Mouse (Mus musculus): Measurements from ENCODE around the gene Ccl17. TPM values are rescaled to one million over a fixed set of nuclear protein-coding genes. Genes with fewer than 3 reads are reported as not detected.

Gene Ccl17
- polyA plus RNA-seq (2015; fragmentation: Nextera tagmentation; extraction: Ambion mirVana): not detected in 2 replicates

DNA sequence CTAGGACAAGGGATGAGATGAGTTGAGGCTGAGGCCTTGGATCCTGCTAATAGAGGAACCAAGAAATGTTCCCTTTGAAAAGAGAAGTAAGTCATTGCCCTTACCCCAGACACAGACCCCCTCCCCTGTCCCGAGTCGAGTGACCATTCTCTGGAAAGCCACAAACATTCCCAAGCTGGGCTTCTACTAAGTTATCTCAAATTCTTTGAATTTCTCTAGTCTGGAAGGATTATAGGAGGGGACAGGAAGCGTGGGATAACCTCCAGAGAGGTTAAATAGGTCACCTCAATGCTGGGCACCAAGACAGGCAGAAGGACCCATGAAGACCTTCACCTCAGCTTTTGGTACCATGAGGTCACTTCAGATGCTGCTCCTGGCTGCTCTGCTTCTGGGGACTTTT lies at the start of gene Ccl17:
TSS of gene Ccl17 (plus strand) at position 301 of the 400 bp plus-strand sequence.

DNA sequence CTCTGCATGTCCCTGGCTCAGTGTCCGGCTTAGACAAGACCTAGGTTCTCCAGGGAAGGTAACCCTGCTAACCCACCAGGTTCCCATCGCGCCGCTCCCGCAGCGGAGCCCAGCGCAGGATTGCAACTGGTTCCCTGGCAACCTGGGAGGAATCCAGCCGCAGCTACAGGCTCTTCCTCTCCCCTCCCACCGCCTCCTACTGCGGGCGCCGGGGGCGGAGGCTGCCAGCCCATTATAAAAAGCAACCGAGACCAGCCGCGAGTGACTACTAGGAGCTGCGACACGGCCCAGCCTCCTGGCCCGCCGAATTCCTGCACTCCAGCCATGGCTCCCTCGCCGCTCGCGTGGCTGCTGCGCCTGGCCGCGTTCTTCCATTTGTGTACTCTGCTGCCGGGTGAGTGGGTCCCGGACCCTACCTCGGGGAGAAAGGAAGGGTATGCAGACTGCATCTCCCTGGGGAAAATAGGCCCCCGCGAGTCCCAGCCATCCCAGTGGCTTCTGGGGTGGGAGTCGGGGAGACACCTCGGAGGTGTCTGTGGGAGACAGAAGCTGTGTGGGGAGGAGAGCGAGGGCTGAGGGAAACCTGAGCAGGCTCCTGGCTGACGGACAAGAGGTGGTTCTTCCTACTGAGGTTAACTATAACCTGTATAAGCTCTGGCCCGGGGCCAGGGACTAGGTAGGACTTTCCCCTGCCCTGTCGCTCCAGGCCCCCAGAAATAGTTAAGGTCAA lies 38.1 kb upstream of the Ccl17 start, which contains the start of gene Cx3cl1:
TSS of gene Cx3cl1 (plus strand) at position 69 of the 730 bp plus-strand sequence.

DNA sequence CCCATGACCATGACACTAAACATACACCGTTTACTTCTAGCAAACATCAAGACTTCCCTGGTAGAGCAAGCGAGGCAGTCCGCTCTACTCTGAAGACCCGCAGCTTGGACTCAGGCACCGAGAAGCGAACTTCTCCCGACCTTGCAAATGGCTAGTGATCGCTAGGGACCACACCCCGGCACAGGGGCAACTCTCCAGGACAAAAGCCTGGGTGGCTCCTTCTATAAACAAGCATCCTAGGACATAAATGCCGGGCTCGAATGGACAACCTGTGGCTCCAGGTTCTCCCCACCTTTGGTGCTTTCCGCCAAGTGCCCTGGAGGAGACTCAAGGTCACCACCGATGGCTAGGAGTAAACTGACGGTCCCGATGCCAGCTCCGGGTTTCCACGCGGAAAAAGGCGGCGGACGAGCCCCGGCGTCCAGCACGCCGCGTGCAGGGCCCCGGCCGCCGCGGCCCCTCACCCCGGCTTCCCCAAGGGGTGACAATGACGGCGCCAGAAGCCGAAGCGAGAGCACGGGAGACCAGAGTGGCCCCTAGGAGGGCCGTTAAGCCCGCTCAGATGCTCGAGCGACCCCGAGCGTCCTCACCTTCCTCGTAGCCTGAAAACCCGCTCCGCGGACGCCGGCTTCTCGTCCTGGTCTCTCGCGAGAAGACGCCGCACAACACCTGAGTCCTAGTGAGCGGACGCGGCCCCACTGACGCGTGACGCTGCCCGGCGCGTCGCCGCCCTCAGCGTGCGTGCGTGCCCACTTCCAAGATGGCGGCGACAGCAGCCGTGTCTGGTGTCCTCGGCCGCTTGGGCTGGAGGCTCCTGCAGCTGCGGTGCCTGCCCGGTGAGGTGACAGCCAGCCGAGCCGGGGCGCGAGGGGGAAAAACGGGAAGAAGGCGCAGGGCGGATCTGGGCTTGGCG lies 27.7 kb downstream of the Ccl17 start, which contains the start of the genes Coq9 and Ciapin1:
TSS of gene Coq9 (plus strand) at position 660 of the 913 bp plus-strand sequence.
TSS of gene Ciapin1 (minus strand) at position 697 of the 913 bp plus-strand sequence.

DNA sequence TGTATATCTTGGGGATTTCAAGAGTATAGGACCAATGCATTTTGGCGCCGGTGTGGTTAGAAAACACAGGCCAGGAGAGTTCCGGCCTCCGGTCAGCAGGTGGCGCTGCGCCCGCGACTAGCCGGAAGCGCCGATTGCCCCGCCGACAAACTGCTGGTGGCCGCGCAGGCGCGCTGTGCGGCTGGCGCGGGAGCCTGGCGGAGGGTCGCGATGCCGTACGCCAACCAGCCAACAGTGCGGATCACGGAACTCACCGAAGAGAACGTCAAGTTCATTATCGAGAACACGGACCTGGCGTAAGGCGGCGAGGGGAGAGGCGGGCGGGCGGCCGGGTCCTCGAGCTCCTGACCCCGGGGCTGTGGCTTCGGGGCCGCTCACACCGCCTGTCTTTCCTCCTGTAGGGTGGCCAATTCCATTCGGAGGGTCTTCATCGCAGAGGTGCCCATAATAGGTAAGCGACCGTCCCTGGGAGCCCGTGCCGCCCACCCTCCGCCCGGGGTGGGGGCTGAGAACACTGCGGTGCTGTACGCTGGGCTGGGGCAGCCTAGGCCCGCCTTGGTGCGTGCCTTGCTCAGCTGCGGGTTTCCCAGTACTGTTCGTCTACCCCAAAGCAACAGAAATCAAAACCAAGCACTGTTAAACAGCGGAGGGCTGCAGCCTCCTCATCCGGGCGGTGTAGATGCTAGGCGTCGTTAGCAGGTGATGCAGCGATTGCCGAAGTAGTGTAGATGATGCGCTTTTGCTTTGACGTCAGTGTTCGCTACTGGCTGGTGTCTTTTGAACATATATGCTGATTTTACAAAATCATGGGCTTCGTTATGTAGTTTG lies 47.3 kb downstream of the Ccl17 start, which contains the start of gene Polr2c:
TSS of gene Polr2c (plus strand) at position 105 of the 828 bp plus-strand sequence.

Other genes starting within 250 kb of the Ccl17 start
- gene Rspry1, start 208.5 kb upstream of the Ccl17 start, polyA plus RNA-seq (2015; fragmentation: Nextera tagmentation; extraction: Ambion mirVana): 15.9 and 17.0 TPM in 2 replicates
- 27.3 and 35.0 TPM in 2 replicates for gene Fam192a, start 208.5 kb upstream of the Ccl17 start, polyA plus RNA-seq (2015; fragmentation: Nextera tagmentation; extraction: Ambion mirVana)
- 93.3 and 94.7 TPM in 2 replicates for gene Arl2bp, start 143.9 kb upstream of the Ccl17 start, polyA plus RNA-seq (2015; fragmentation: Nextera tagmentation; extraction: Ambion mirVana)
- 2.8 and 3.1 TPM in 2 replicates for gene Pllp, start 114.2 kb upstream of the Ccl17 start, polyA plus RNA-seq (2015; fragmentation: Nextera tagmentation; extraction: Ambion mirVana)
- 0.07 TPM in 1 of 2 replicates, not detected in the other for gene Ccl22, start 64.9 kb upstream of the Ccl17 start, polyA plus RNA-seq (2015; fragmentation: Nextera tagmentation; extraction: Ambion mirVana)
- 1.5 and 1.9 TPM in 2 replicates for gene Cx3cl1, start 38.4 kb upstream of the Ccl17 start, polyA plus RNA-seq (2015; fragmentation: Nextera tagmentation; extraction: Ambion mirVana)
- gene Coq9, start 27.9 kb downstream of the Ccl17 start, polyA plus RNA-seq (2015; fragmentation: Nextera tagmentation; extraction: Ambion mirVana): 250 and 264 TPM in 2 replicates
- 45.3 and 46.2 TPM in 2 replicates for gene Ciapin1, start 27.9 kb downstream of the Ccl17 start, polyA plus RNA-seq (2015; fragmentation: Nextera tagmentation; extraction: Ambion mirVana)
- gene Polr2c, start 47.0 kb downstream of the Ccl17 start, polyA plus RNA-seq (2015; fragmentation: Nextera tagmentation; extraction: Ambion mirVana): 85.7 and 93.4 TPM in 2 replicates
- gene Dok4, start 65.9 kb downstream of the Ccl17 start, polyA plus RNA-seq (2015; fragmentation: Nextera tagmentation; extraction: Ambion mirVana): 9.0 and 9.3 TPM in 2 replicates
- 16.3 and 18.5 TPM in 2 replicates for gene Ccdc102a, start 107.6 kb downstream of the Ccl17 start, polyA plus RNA-seq (2015; fragmentation: Nextera tagmentation; extraction: Ambion mirVana)
- 0.16 and 0.17 TPM in 2 replicates for gene Adgrg5, start 113.2 kb downstream of the Ccl17 start, polyA plus RNA-seq (2015; fragmentation: Nextera tagmentation; extraction: Ambion mirVana)
- gene Adgrg1, start 164.3 kb downstream of the Ccl17 start, polyA plus RNA-seq (2015; fragmentation: Nextera tagmentation; extraction: Ambion mirVana): 5.2 and 9.1 TPM in 2 replicates
- gene Adgrg3, start 207.2 kb downstream of the Ccl17 start, polyA plus RNA-seq (2015; fragmentation: Nextera tagmentation; extraction: Ambion mirVana): 1.1 and 1.6 TPM in 2 replicates
- gene Drc7, start 244.7 kb downstream of the Ccl17 start, polyA plus RNA-seq (2015; fragmentation: Nextera tagmentation; extraction: Ambion mirVana): not detected in 2 replicates